Comparison of ENCODE assay signal across 19 mouse cellular contexts in genomic region chr13:63151028-63151738, GRCm38 (mm10).
DNase-seq lines count a peak whose midpoint lies in the region; ATAC-seq and TF ChIP-seq lines count a peak whose summit lies in the region.
"Had no signal": no experiment of that assay in that cellular context is flagged by ENCODE, and none has a peak within 500 bp of the region (broad histone marks: within the 10 kb centered on the region; RNA-seq: fewer than 3 reads in every experiment).

No protein-coding gene starts in this region.

- in situ Hi-C loops in ES-E14 (cut with MboI; ENCODE audit: low sequenced_read_pairs in 2 of 2, unreplicated experiment in 2 of 2) = no loop called here

- H3K9ac ChIP-seq in ES-E14 (ENCODE audit: insufficient read depth, low read depth, low read length, poor library complexity, severe bottlenecking) = no peak overlapping the region
- no peak overlapping the region for H3K9ac ChIP-seq in heart, embryonic 11.5 days (ENCODE audit: low read depth, low read length)
- no peak overlapping the region for H3K9ac ChIP-seq in intestine, embryonic 15.5 days
- no peak overlapping the region for H3K9ac ChIP-seq in neural tube, embryonic 15.5 days (replicated peaks)
- H3K9ac ChIP-seq: forebrain, embryonic 13.5 days; limb, embryonic 13.5 days; liver, embryonic 15.5 days; midbrain, embryonic 12.5 days had no signal

- ATAC-seq in heart, embryonic 11.5 days (replicated peaks; ENCODE audit: insufficient number of reproducible peaks, low FRiP score, low TSS enrichment) = peak; percentile 66; the same call in 1 of the 2 replicates
- peak; percentile 62 for ATAC-seq in intestine, embryonic 15.5 days
- no peak for ATAC-seq in neural tube, embryonic 15.5 days (ENCODE audit: low FRiP score)
- ATAC-seq: CD4-positive, CD25-positive, alpha-beta regulatory T cell, adult 4 months; forebrain, embryonic 13.5 days; Patski had no signal

- H3K27ac ChIP-seq in ES-E14 (ENCODE audit: insufficient read depth, low read depth, low read length, poor library complexity, severe bottlenecking) = no peak overlapping the region
- peak overlapping the region; percentile 75 for H3K27ac ChIP-seq in heart, embryonic 11.5 days (ENCODE audit: low read depth, low read length)
- no peak overlapping the region for H3K27ac ChIP-seq in intestine, embryonic 15.5 days
- no peak overlapping the region for H3K27ac ChIP-seq in neural tube, embryonic 15.5 days (replicated peaks)
- H3K27ac ChIP-seq: forebrain, embryonic 13.5 days; limb, embryonic 13.5 days; liver, embryonic 15.5 days; midbrain, embryonic 12.5 days had no signal

- no peak overlapping the region for H3K4me2 ChIP-seq in heart, embryonic 11.5 days
- no peak overlapping the region for H3K4me2 ChIP-seq in intestine, embryonic 15.5 days (replicated peaks)
- H3K4me2 ChIP-seq in neural tube, embryonic 15.5 days = no peak overlapping the region
- H3K4me2 ChIP-seq: forebrain, embryonic 13.5 days; limb, embryonic 13.5 days; liver, embryonic 15.5 days; midbrain, embryonic 12.5 days had no signal

- no peaks in the 10 kb centered on the region for H3K9me3 ChIP-seq in ES-E14 (ENCODE audit: control insufficient read depth, insufficient read depth, low read depth, low read length)
- no peaks in the 10 kb centered on the region for H3K9me3 ChIP-seq in heart, embryonic 11.5 days (replicated peaks; ENCODE audit: control insufficient read depth, low read length)
- no peaks in the 10 kb centered on the region for H3K9me3 ChIP-seq in intestine, embryonic 15.5 days
- H3K9me3 ChIP-seq in neural tube, embryonic 15.5 days (replicated peaks) = no peaks in the 10 kb centered on the region
- H3K9me3 ChIP-seq: forebrain, embryonic 13.5 days; limb, embryonic 13.5 days; liver, embryonic 15.5 days; midbrain, embryonic 12.5 days had no signal

- no peaks in the 10 kb centered on the region for H3K36me3 ChIP-seq in ES-E14 (ENCODE audit: control insufficient read depth, insufficient read depth, low read length, poor library complexity, severe bottlenecking)
- H3K36me3 ChIP-seq in heart, embryonic 11.5 days (ENCODE audit: control insufficient read depth, insufficient read depth, low read length) = no peaks in the 10 kb centered on the region; the same call in 1 of the 2 replicates
- no peaks in the 10 kb centered on the region for H3K36me3 ChIP-seq in intestine, embryonic 15.5 days
- no peaks in the 10 kb centered on the region for H3K36me3 ChIP-seq in neural tube, embryonic 15.5 days
- H3K36me3 ChIP-seq: limb, embryonic 13.5 days; liver, embryonic 15.5 days; midbrain, embryonic 12.5 days had no signal

- no peaks in the 10 kb centered on the region for H3K27me3 ChIP-seq in heart, embryonic 11.5 days (ENCODE audit: control insufficient read depth, insufficient read depth, low read length)
- no peaks in the 10 kb centered on the region for H3K27me3 ChIP-seq in intestine, embryonic 15.5 days (replicated peaks)
- H3K27me3 ChIP-seq in neural tube, embryonic 15.5 days (replicated peaks) = no peaks in the 10 kb centered on the region
- H3K27me3 ChIP-seq: forebrain, embryonic 13.5 days; limb, embryonic 13.5 days; liver, embryonic 15.5 days; Patski had no signal

- peaks cover 0 to 18% of the 10 kb centered on the region in 2 experiments; a peak in 1 of 4 replicates for H3K4me1 ChIP-seq in ES-E14 (ENCODE audit: control insufficient read depth in 2 of 2, insufficient read depth in 2 of 2, low read length in 2 of 2, poor library complexity in 1 of 2)
- peaks cover 4% of the 10 kb centered on the region; the same call in 1 of the 2 replicates for H3K4me1 ChIP-seq in heart, embryonic 11.5 days (ENCODE audit: control insufficient read depth, insufficient read depth, low read length)
- peaks cover 4% of the 10 kb centered on the region; the same call in 1 of the 2 replicates for H3K4me1 ChIP-seq in intestine, embryonic 15.5 days (replicated peaks)
- peaks cover 12% of the 10 kb centered on the region for H3K4me1 ChIP-seq in neural tube, embryonic 15.5 days

- 63% methylated on average over 9 of the region's 9 CpGs for WGBS in heart, embryonic 11.5 days (ENCODE audit: insufficient replicate concordance)
- WGBS in intestine, embryonic 15.5 days = 80% methylated on average over 9 of the region's 9 CpGs
- WGBS in neural tube, embryonic 15.5 days = 92% methylated on average over 9 of the region's 9 CpGs

- peak; percentile 79 for DNase-seq in ES-CJ7 (ENCODE audit: low read depth, low spot score)
- DNase-seq in ES-E14 (ENCODE audit: low read depth, low spot score) = peak; percentile 39
- no peak for DNase-seq in thymus, postnatal 0 days (ENCODE audit: low spot score)
- no peak for DNase-seq in layer of hippocampus, postnatal 14 days (ENCODE audit: low spot score in 2 of 2)
- DNase-seq: adrenal gland, adult 2 months; cerebellum, adult 11-12 months; kidney, postnatal 25 days; lung, postnatal 14 days; retina, postnatal 1 day; thymus, postnatal 25 days had no signal

- no peak overlapping the region for H3K4me3 ChIP-seq in ES-E14 (ENCODE audit: insufficient read depth in 1 of 2, low read depth in 1 of 2, low read length in 2 of 2, poor library complexity in 1 of 2, severe bottlenecking in 1 of 2)
- no peak overlapping the region for H3K4me3 ChIP-seq in heart, embryonic 11.5 days (ENCODE audit: low read depth, low read length)
- no peak overlapping the region for H3K4me3 ChIP-seq in intestine, embryonic 15.5 days (replicated peaks)
- H3K4me3 ChIP-seq in neural tube, embryonic 15.5 days (replicated peaks) = no peak overlapping the region
- H3K4me3 ChIP-seq: forebrain, embryonic 13.5 days; limb, embryonic 13.5 days; liver, embryonic 15.5 days; midbrain, embryonic 12.5 days had no signal

TF ChIP-seq in ES-E14, 5 proteins besides CTCF, POLR2A, EP300 and RAD21:
- no peak for TF ChIP-seq CHD2 (IDR thresholded peaks at IDR 0.05; ENCODE audit: low read depth, low read length)
- no peak for TF ChIP-seq MAFK (IDR thresholded peaks at IDR 0.05; ENCODE audit: insufficient read depth, low read depth, low read length)
- no peak for TF ChIP-seq ZNF384 (IDR thresholded peaks at IDR 0.05; ENCODE audit: low read depth, low read length)
- no peak for TF ChIP-seq ZC3H11A (IDR thresholded peaks at IDR 0.05; ENCODE audit: borderline replicate concordance, low read depth, low read length)
- no peak for TF ChIP-seq HCFC1 (IDR thresholded peaks at IDR 0.05; ENCODE audit: borderline replicate concordance, insufficient read depth, low read length)

Comparison
In these comparisons a context has a peak if more than half of its experiments do, and no peak if none do; other contexts are left out.
1. DNase-seq: peak in ES-CJ7 (single experiment) and ES-E14 (single experiment); none in thymus, postnatal 0 days (single experiment) and layer of hippocampus, postnatal 14 days (0 of 2).